Mouse (Mus musculus) heart, embryonic 12.5 days (tissue): Measurements from ENCODE around the gene Sms. TPM values are rescaled to one million over a fixed set of nuclear protein-coding genes. Genes with fewer than 3 reads are reported as not detected.

Source experiments
- ATAC-seq: fragments of 200-750 bp; cut with Nextera tagmentation; 2 replicates; pipeline ENCODE4 v1.8.0; 2017; ENCODE audit warnings: moderate TSS enrichment, moderate library complexity; ENCODE audit not compliant: insufficient number of reproducible peaks, low FRiP score
- H3K27ac ChIP-seq: fragments of 300-500 bp; sonication (generic); 2 replicates; pipeline ENCODE4 v1.5.1; 2016; ENCODE audit warnings: mild to moderate bottlenecking, moderate library complexity; ENCODE audit not compliant: poor library complexity, severe bottlenecking
- H3K27me3 ChIP-seq: fragments of 300-500 bp; sonication (generic); replicated peaks from 2 replicates; pipeline ENCODE4 v1.6.1; 2016; ENCODE audit warnings: mild to moderate bottlenecking, moderate library complexity
- H3K36me3 ChIP-seq: fragments of 300-500 bp; sonication (generic); 2 replicates; pipeline ENCODE4 v1.6.1; 2016; ENCODE audit warnings: mild to moderate bottlenecking, moderate library complexity
- H3K4me1 ChIP-seq: fragments of 300-500 bp; sonication (generic); replicated peaks from 2 replicates; pipeline ENCODE4 v1.6.1; 2016; ENCODE audit warnings: mild to moderate bottlenecking
- H3K4me2 ChIP-seq: fragments of 300-500 bp; sonication (generic); 2 replicates; pipeline ENCODE4 v1.6.1; 2016; ENCODE audit warnings: mild to moderate bottlenecking, moderate library complexity
- H3K4me3 ChIP-seq: fragments of 300-500 bp; sonication (generic); 2 replicates; pipeline ENCODE4 v1.5.1; 2016; ENCODE audit warnings: mild to moderate bottlenecking
- H3K9ac ChIP-seq: fragments of 300-500 bp; sonication (generic); 2 replicates; pipeline ENCODE4 v1.6.1; 2016; ENCODE audit warnings: mild to moderate bottlenecking, moderate library complexity
- H3K9me3 ChIP-seq: fragments of 300-500 bp; sonication (generic); replicated peaks from 2 replicates; pipeline ENCODE4 v1.6.1; 2016; ENCODE audit warnings: mild to moderate bottlenecking, moderate library complexity
- WGBS: fragments of 180-500 bp; shearing (Covaris S2); methylation state at CpG from one replicate; pipeline ENCODE4 v1.1.7; 2016; 5-methylcytosine and 5-hydroxymethylcytosine counted together
- polyA plus RNA-seq: library from polyadenylated mRNA; unstranded; fragments of >200 nt; fragmentation: Nextera tagmentation; extraction: Ambion mirVana; gene quantifications from 2 replicates; pipeline ENCODE4 v1.2.1, GENCODE M21; 2016

Sms gene
- polyA plus RNA-seq, 1 experiment from 2014 or later: 67.2 TPM

GRCm38 (mm10) chrX:157486765-157487164 lies 5.3 kb downstream of the Sms start:
- H3K4me2 ChIP-seq: no peak overlapping the region
- 0 out of 2 replicates have a peak, but pooled peaks cover 5% of the 10 kb centered on the region for H3K27me3 ChIP-seq
- ATAC-seq: no peak
- no peaks in the 10 kb centered on the region for H3K36me3 ChIP-seq
- no peak overlapping the region for H3K27ac ChIP-seq
- H3K4me3 ChIP-seq: no peak overlapping the region
- no peak overlapping the region for H3K9ac ChIP-seq
- WGBS: 49% methylated on average over 2 of the region's 2 CpGs
- no peaks in the 10 kb centered on the region for H3K9me3 ChIP-seq
- 0 out of 2 replicates have a peak, but pooled peaks cover 5% of the 10 kb centered on the region for H3K4me1 ChIP-seq

GRCm38 (mm10) chrX:157482842-157483241 lies 9.2 kb downstream of the Sms start:
- H3K9me3 ChIP-seq: no peaks in the 10 kb centered on the region
- no peak for ATAC-seq
- WGBS: 62% methylated on average over 2 of the region's 2 CpGs

DNA sequence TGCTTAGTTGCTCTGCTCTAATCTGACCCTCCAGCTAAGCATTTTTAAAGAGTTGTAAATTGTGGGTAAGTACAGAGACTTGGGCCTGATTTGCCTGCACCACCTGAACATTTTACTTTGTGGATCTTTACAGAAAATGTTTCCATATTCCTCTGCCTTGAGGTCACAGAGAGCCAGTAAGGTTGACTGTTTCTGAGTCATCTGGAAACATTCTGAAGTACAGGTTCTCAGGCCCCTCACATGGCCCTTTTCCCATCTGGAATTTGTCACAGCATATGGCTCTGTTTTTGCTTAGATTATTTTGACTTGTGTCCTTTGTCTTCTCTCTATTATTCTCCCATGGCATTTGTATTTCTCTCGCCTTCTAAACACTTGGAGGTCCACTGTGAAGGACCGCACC lies 10.2 kb downstream of the Sms start:
- ATAC-seq: no peak
- no peaks in the 10 kb centered on the region for H3K36me3 ChIP-seq
- H3K4me3 ChIP-seq: no peak overlapping the region
- no peaks in the 10 kb centered on the region for H3K27me3 ChIP-seq
- peak overlapping the region; percentile 44; the same call in 1 of the 2 replicates for H3K27ac ChIP-seq
- H3K4me2 ChIP-seq: no peak overlapping the region
- 57% methylated on average over 2 of the region's 2 CpGs for WGBS
- no peak overlapping the region for H3K9ac ChIP-seq
- H3K4me1 ChIP-seq: 0 out of 2 replicates have a peak, but pooled peaks cover 3% of the 10 kb centered on the region
- H3K9me3 ChIP-seq: no peaks in the 10 kb centered on the region

More at GRCm38 (mm10) chrX:157482842-157483241, 9.2 kb downstream of the Sms start:
- H3K4me3 ChIP-seq: no peak overlapping the region
- no peak overlapping the region for H3K9ac ChIP-seq
- no peak overlapping the region for H3K4me2 ChIP-seq
- no peaks in the 10 kb centered on the region for H3K27me3 ChIP-seq
- H3K27ac ChIP-seq: 0 out of 2 replicates have a peak overlapping the region, but pooled peaks have one; percentile 11
- no peaks in the 10 kb centered on the region for H3K36me3 ChIP-seq
- H3K4me1 ChIP-seq: no peaks in the 10 kb centered on the region

GRCm38 (mm10) chrX:157477328-157477727 lies 14.8 kb downstream of the Sms start:
- Histone ChIP-seq H3K4me3 (no peak overlapping the region), H3K9me3 (no peaks in the 10 kb centered on the region), H3K36me3 (no peaks in the 10 kb centered on the region), H3K9ac (no peak overlapping the region), H3K27ac (no peak overlapping the region), H3K4me2 (no peak overlapping the region), H3K27me3 (no peaks in the 10 kb centered on the region), H3K4me1 (0 out of 2 replicates have a peak, but pooled peaks cover 3% of the 10 kb centered on the region)
- ATAC-seq: no peak
- 39% methylated on average over 3 of the region's 3 CpGs for WGBS

DNA sequence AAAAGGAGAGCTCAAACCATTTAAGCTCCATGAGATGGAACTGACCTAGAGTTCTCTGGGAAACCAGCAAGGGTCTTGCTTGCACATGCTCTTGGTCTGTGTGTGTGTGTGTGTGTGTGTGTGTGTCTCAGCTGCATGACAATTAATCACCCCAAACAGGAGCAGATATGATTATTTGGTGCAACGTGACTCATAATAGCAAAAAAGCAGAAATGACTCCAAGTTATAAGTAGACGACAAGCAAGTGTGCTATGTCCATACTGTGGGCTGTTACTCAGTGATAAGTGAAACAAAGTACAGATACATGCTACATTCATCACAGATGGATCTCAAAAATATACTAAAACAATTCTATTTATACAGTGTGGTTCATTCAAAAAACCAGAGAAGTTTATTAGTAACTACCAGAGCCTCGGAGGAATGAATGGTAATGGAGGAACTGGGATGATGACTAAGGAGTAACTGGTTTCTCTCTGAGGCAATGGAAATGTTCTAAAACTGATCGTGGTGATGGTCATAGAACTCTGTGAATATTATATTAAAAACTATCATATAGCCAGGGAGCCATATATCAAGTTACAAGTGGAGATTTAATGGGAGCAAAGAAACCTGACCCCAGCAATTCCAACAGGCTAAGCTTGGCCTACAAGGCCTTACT lies 15.8 kb downstream of the Sms start:
- no peaks in the 10 kb centered on the region for H3K36me3 ChIP-seq
- WGBS: 76% methylated on average over 4 of the region's 4 CpGs
- 0 out of 2 replicates have a peak, but pooled peaks cover 3% of the 10 kb centered on the region for H3K4me1 ChIP-seq
- H3K27ac ChIP-seq: no peak overlapping the region
- no peak overlapping the region for H3K4me2 ChIP-seq
- ATAC-seq: no peak
- no peaks in the 10 kb centered on the region for H3K27me3 ChIP-seq
- no peak overlapping the region for H3K9ac ChIP-seq
- no peaks in the 10 kb centered on the region for H3K9me3 ChIP-seq
- no peak overlapping the region for H3K4me3 ChIP-seq

DNA sequence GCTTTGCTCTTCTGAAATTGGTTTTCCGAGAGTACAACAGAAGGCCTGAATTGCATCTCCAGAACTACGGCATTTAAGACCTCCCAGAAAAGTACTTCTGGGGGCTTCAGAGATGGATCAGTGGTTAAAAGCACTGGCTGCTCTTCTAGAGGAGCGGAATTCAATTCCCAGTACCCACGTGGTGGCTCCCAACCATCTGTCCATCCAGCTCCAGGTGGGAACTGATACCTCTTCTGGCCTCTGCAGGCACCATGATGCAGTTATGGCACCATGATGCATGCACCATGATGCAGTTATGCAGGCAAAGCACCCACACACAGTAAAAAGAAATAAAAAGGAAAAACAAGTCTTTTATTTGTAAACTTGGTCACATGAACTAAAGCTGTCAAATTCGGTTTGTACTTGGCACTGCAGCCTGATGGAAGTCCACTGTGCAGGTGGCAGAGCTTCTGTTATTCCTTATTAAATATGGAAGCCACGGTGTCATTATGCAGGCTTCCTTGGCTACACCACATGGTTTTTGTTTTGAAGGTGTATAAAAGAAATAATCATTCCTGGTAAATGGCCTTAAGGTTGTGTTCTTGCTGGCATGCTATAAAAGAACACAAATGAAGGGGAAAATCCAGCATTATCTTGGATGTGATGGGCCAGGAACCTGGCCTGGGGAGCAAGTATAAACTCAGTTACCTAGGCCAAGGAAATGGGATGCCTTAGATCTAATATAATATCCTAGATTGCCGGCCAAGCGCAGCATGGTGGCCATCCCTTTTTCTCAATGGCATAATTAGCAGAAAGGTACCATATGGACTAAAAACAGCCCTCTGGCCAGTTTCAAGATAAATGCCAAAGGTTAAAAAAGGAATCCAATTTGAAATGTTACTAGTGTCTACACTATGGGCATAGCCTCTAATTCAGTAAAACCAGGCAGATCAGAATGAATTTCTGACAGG lies 20.1 kb downstream of the Sms start:
- Histone ChIP-seq H3K27me3 (no peaks in the 10 kb centered on the region), H3K4me3 (no peak overlapping the region), H3K9ac (no peak overlapping the region), H3K36me3 (no peaks in the 10 kb centered on the region), H3K9me3 (no peaks in the 10 kb centered on the region), H3K4me1 (no peaks in the 10 kb centered on the region), H3K4me2 (no peak overlapping the region), H3K27ac (no peak overlapping the region)
- whole genome bisulfite sequencing: 79% methylated on average over 8 of the region's 8 CpGs
- ATAC-seq: no peak

GRCm38 (mm10) chrX:157468795-157469194 lies 23.3 kb downstream of the Sms start:
- ATAC-seq: no peak
- Histone ChIP-seq H3K4me2 (no peak overlapping the region), H3K9ac (no peak overlapping the region), H3K9me3 (no peaks in the 10 kb centered on the region), H3K4me3 (no peak overlapping the region), H3K36me3 (0 out of 2 replicates have a peak, but pooled peaks cover 4% of the 10 kb centered on the region), H3K4me1 (0 out of 2 replicates have a peak, but pooled peaks cover 3% of the 10 kb centered on the region), H3K27me3 (no peaks in the 10 kb centered on the region), H3K27ac (no peak overlapping the region)
- 68% methylated on average over 3 of the region's 3 CpGs for WGBS

GRCm38 (mm10) chrX:157468055-157468454 lies 24.0 kb downstream of the Sms start:
- no peaks in the 10 kb centered on the region for H3K9me3 ChIP-seq
- no peaks in the 10 kb centered on the region for H3K27me3 ChIP-seq
- H3K36me3 ChIP-seq: 0 out of 2 replicates have a peak, but pooled peaks cover 4% of the 10 kb centered on the region
- H3K9ac ChIP-seq: no peak overlapping the region
- no peak overlapping the region for H3K4me3 ChIP-seq
- H3K4me1 ChIP-seq: 0 out of 2 replicates have a peak, but pooled peaks cover 3% of the 10 kb centered on the region
- H3K27ac ChIP-seq: no peak overlapping the region
- WGBS: 80% methylated on average over 2 of the region's 2 CpGs
- no peak overlapping the region for H3K4me2 ChIP-seq
- no peak for ATAC-seq

GRCm38 (mm10) chrX:157465949-157466348 lies 26.1 kb downstream of the Sms start:
- no peak overlapping the region for H3K4me3 ChIP-seq
- H3K27me3 ChIP-seq: no peaks in the 10 kb centered on the region
- no peaks in the 10 kb centered on the region for H3K9me3 ChIP-seq
- H3K36me3 ChIP-seq: peaks cover 5% of the 10 kb centered on the region; the same call in 1 of the 2 replicates
- H3K27ac ChIP-seq: no peak overlapping the region
- H3K9ac ChIP-seq: no peak overlapping the region
- H3K4me1 ChIP-seq: 0 out of 2 replicates have a peak, but pooled peaks cover 3% of the 10 kb centered on the region
- 77% methylated on average over 1 of the region's 1 CpGs for WGBS
- no peak overlapping the region for H3K4me2 ChIP-seq
- ATAC-seq: no peak

- Histone ChIP-seq H3K9me3 (no peaks in the 10 kb centered on the region), H3K9ac (no peak overlapping the region), H3K27me3 (no peaks in the 10 kb centered on the region), H3K36me3 (peaks cover 12% of the 10 kb centered on the region; the same call in 1 of the 2 replicates), H3K4me2 (no peak overlapping the region), H3K4me3 (no peak overlapping the region), H3K4me1 (0 out of 2 replicates have a peak, but pooled peaks cover 3% of the 10 kb centered on the region), H3K27ac (no peak overlapping the region)
- 74% methylated on average over 3 of the region's 3 CpGs for WGBS
- ATAC-seq: no peak
Observed at GRCm38 (mm10) chrX:157462716-157463115, 29.4 kb downstream of the Sms start.

GRCm38 (mm10) chrX:157454430-157454829 lies 37.7 kb downstream of the Sms start:
- Histone ChIP-seq H3K36me3 (peaks cover 6% of the 10 kb centered on the region; the same call in 1 of the 2 replicates), H3K27me3 (no peaks in the 10 kb centered on the region), H3K9me3 (no peaks in the 10 kb centered on the region), H3K4me2 (no peak overlapping the region), H3K4me1 (no peaks in the 10 kb centered on the region), H3K9ac (no peak overlapping the region), H3K27ac (no peak overlapping the region), H3K4me3 (no peak overlapping the region)
- ATAC-seq: no peak
- WGBS: 62% methylated on average over 1 of the region's 1 CpGs
